Mouse (Mus musculus) cortical plate, adult 2 months (tissue): ENCODE data around the gene Stk25.

Source experiments
- CTCF ChIP-seq: fragments of 200-500 bp; IDR thresholded peaks from 2 replicates; pipeline ENCODE4 v1.5.1; 2011; ENCODE audit warnings: mild to moderate bottlenecking, control low read depth, low read length; ENCODE audit not compliant: insufficient read depth; ENCODE audit errors: extremely low read depth
- POLR2A ChIP-seq: fragments of 200-500 bp; IDR thresholded peaks from 2 replicates; pipeline ENCODE4 v1.6.1; 2011; ENCODE audit warnings: mild to moderate bottlenecking, low read length, control low read depth; ENCODE audit not compliant: insufficient read depth; ENCODE audit errors: extremely low read depth

DNA sequence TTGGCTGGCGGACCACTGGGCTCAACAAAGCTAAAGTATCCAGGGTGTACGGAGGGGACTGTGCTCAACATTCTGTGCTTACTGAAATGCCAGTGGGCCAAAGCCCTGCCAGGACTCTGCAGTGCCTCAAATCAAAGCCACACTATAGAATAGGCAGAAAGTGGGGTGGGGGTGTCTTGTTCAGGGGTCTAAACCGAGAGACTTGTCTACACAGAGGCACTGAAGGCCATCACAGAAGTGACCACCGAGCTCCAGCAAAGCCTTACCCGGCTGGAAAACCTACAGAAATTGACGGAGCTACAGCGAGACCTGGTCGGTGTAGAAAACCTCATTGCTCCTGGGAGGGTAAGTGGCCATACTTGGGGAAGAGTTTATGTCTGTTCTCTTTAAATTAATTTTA, 48.7 kb downstream of the Stk25 start:
- TF ChIP-seq CTCF (no peak), POLR2A (no peak)
